Mouse (Mus musculus): ENCODE data around the gene Usp42. TPM values are rescaled to one million over a fixed set of nuclear protein-coding genes. Genes with fewer than 3 reads are reported as not detected.

Gene Usp42
- polyA plus RNA-seq, 1 experiment from 2014 or later, result 26.0 TPM

DNA sequence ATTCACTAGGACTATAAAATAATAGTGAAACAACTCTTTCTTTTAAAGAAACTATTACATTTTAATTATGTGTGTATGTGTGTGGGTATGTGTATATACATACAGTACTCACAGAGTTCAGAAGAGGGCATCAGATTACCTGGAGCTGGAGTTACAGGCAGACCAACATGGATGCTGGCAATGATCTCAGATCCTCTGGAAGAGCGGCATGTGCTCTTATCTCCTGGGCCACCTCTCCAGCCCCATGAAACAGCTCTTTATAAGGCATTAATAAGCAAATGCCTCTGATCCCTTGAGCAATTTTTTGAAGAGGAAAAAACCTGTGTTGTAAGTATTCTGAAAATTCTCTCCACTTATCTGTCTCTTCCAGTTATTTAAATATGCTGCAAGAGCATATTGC, 66.1 kb downstream of the Usp42 start:
- no peak overlapping the region for H3K4me2 ChIP-seq (ENCODE audit: low read length)
- H3K9ac ChIP-seq (ENCODE audit: low read depth, low read length), result no peak overlapping the region
- WGBS, result 90% methylated on average over 1 of the region's 1 CpGs
- H3K27me3 ChIP-seq (ENCODE audit: control insufficient read depth, insufficient read depth, low read depth, low read length), result no peaks in the 10 kb centered on the region
- no peak for ATAC-seq
- H3K4me1 ChIP-seq (ENCODE audit: control insufficient read depth, insufficient read depth, low read length), result no peaks in the 10 kb centered on the region
- H3K27ac ChIP-seq (ENCODE audit: low read length), result no peak overlapping the region
- no peaks in the 10 kb centered on the region for H3K36me3 ChIP-seq (ENCODE audit: control insufficient read depth, insufficient read depth, low read length)
- H3K9me3 ChIP-seq (replicated peaks; ENCODE audit: control insufficient read depth, low read length, poor library complexity, severe bottlenecking), result no peaks in the 10 kb centered on the region
- H3K4me3 ChIP-seq (ENCODE audit: low read depth, low read length), result no peak overlapping the region

DNA sequence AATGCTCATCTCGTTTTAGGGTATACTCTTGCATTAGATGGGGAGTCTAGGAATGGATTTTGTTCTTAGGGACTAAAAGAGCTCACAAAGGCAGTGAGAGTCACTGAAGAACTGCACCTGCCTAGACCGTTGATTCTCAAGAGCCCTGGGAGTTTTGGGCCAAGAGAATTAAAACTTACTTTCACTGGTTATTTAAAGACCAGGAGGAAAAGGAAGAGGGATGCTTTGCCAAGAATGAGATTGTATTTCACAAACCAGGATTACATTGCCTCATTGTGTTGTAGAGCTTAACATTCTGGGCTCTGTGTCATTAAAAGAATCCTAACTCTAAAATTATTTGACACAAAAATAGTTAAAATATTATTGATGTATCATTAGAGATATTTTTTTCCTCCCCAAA, 66.5 kb downstream of the Usp42 start:
- no peak overlapping the region for H3K9ac ChIP-seq (ENCODE audit: low read depth, low read length)
- WGBS, result 91% methylated on average over 2 of the region's 2 CpGs
- no peaks in the 10 kb centered on the region for H3K36me3 ChIP-seq (ENCODE audit: control insufficient read depth, insufficient read depth, low read length)
- H3K9me3 ChIP-seq (replicated peaks; ENCODE audit: control insufficient read depth, low read length, poor library complexity, severe bottlenecking), result no peaks in the 10 kb centered on the region
- no peak for ATAC-seq
- no peaks in the 10 kb centered on the region for H3K27me3 ChIP-seq (ENCODE audit: control insufficient read depth, insufficient read depth, low read depth, low read length)
- H3K4me3 ChIP-seq (ENCODE audit: low read depth, low read length), result no peak overlapping the region
- H3K27ac ChIP-seq (ENCODE audit: low read length), result no peak overlapping the region
- H3K4me2 ChIP-seq (ENCODE audit: low read length), result no peak overlapping the region
- H3K4me1 ChIP-seq (ENCODE audit: control insufficient read depth, insufficient read depth, low read length), result no peaks in the 10 kb centered on the region

DNA sequence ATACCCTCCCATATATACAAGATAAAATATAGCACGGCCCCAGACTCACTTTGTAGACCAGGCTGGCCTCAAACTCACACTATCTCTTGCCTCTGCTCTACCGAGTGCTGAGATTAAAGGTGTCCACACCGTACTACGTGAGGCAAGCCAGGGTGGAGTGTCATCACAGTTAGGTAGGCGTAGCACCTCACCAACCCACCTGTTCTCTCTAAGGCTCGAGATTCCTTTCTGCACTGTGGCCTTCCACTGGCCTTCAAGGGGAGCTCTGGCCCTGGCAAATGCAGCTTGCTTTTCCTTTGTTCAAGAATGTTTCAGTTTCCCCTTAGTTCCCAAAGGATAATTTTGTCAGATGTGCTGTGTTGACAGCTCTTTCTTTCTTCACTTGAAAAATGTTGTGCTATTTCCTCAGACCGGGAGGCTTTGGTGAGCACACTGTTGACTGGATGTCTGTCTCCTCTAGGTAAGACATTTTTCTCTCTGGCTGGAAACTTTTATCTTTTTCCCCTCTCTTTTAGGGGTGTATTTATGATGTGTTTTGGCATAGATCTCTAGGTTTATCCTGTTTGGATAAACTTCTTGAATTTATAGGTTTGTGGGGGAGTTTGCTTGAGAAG, 68.9 kb downstream of the Usp42 start:
- 92% methylated on average over 7 of the region's 7 CpGs for WGBS
- no peaks in the 10 kb centered on the region for H3K27me3 ChIP-seq (ENCODE audit: control insufficient read depth, insufficient read depth, low read depth, low read length)

More for the DNA sequence above, 68.9 kb downstream of the Usp42 start:
- Histone ChIP-seq H3K4me2 (ENCODE audit: low read length) (no peak overlapping the region), H3K4me3 (ENCODE audit: low read depth, low read length) (no peak overlapping the region), H3K36me3 (ENCODE audit: control insufficient read depth, insufficient read depth, low read length) (no peaks in the 10 kb centered on the region), H3K27ac (ENCODE audit: low read length) (no peak overlapping the region), H3K9ac (ENCODE audit: low read depth, low read length) (no peak overlapping the region), H3K9me3 (replicated peaks; ENCODE audit: control insufficient read depth, low read length, poor library complexity, severe bottlenecking) (no peaks in the 10 kb centered on the region), H3K4me1 (ENCODE audit: control insufficient read depth, insufficient read depth, low read length) (no peaks in the 10 kb centered on the region)
- ATAC-seq, result no peak

Other genes with a start within 250 kb of the Usp42 start
- gene Rac1, start 204.2 kb downstream of the Usp42 start, polyA plus RNA-seq (2015; fragmentation: Nextera tagmentation; extraction: Ambion mirVana), result 378 and 409 TPM in 2 replicates
- gene Cyth3, start 109.8 kb downstream of the Usp42 start, polyA plus RNA-seq (2015; fragmentation: Nextera tagmentation; extraction: Ambion mirVana), result 40.2 and 40.7 TPM in 2 replicates
- gene Eif2ak1, start 85.5 kb upstream of the Usp42 start, polyA plus RNA-seq (2015; fragmentation: Nextera tagmentation; extraction: Ambion mirVana), result 42.8 and 45.1 TPM in 2 replicates
- gene Ankrd61, start 165.4 kb upstream of the Usp42 start, polyA plus RNA-seq (2015; fragmentation: Nextera tagmentation; extraction: Ambion mirVana), result 0.45 and 0.78 TPM in 2 replicates
- gene Aimp2, start 177.6 kb upstream of the Usp42 start, polyA plus RNA-seq (2015; fragmentation: Nextera tagmentation; extraction: Ambion mirVana), result 82.8 and 90.3 TPM in 2 replicates
- 28.6 and 29.1 TPM in 2 replicates for gene Pms2, start 177.7 kb upstream of the Usp42 start, polyA plus RNA-seq (2015; fragmentation: Nextera tagmentation; extraction: Ambion mirVana)
- 1.4 and 1.8 TPM in 2 replicates for gene Gm42421, start 195.9 kb upstream of the Usp42 start, polyA plus RNA-seq (2015; fragmentation: Nextera tagmentation; extraction: Ambion mirVana)
- gene Rsph10b, start 200.8 kb upstream of the Usp42 start, polyA plus RNA-seq (2015; fragmentation: Nextera tagmentation; extraction: Ambion mirVana), result 3.6 TPM in 2 replicates

Data from midbrain, embryonic 16.5 days (tissue).